Mouse (Mus musculus) small intestine, adult 2 months (tissue): ENCODE data around the gene Trex2. TPM values are rescaled to one million over a fixed set of nuclear protein-coding genes. Genes with fewer than 3 reads are reported as not detected.
A peak's percentile ranks its signal among the peaks of the same experiment; 100 is the strongest.

Source experiments
- H3K27ac ChIP-seq: fragments of 200-500 bp; 2 replicates; pipeline ENCODE4 v1.5.1; 2012; ENCODE audit warnings: low read depth, low read length, control low read depth, inconsistent platforms; ENCODE audit not compliant: insufficient read depth
- H3K27me3 ChIP-seq: fragments of 200-500 bp; 2 replicates; pipeline ENCODE4 v1.6.1; 2012; ENCODE audit warnings: mild to moderate bottlenecking, moderate library complexity, low read length, inconsistent platforms; ENCODE audit not compliant: control insufficient read depth, insufficient read depth
- H3K36me3 ChIP-seq: fragments of 200-500 bp; 2 replicates; pipeline ENCODE4 v1.6.1; 2012; ENCODE audit warnings: mild to moderate bottlenecking, low read length, control low read depth, inconsistent platforms; ENCODE audit not compliant: control insufficient read depth, insufficient read depth
- H3K4me1 ChIP-seq: fragments of 200-500 bp; 2 replicates; pipeline ENCODE4 v1.6.1; 2012; ENCODE audit warnings: low read length, inconsistent platforms, mixed read lengths; ENCODE audit not compliant: control insufficient read depth, insufficient read depth, insufficient read length
- H3K4me3 ChIP-seq: fragments of 200-500 bp; 2 replicates; pipeline ENCODE4 v1.5.1; 2012; ENCODE audit warnings: low read depth, mild to moderate bottlenecking, control low read depth, inconsistent platforms, low read length, moderate library complexity
- CTCF ChIP-seq: fragments of 200-500 bp; IDR thresholded peaks from 2 replicates; pipeline ENCODE4 v1.5.1; 2012; ENCODE audit warnings: low read depth, mild to moderate bottlenecking, control low read depth, inconsistent platforms, low read length, moderate library complexity, mixed read lengths; ENCODE audit not compliant: insufficient replicate concordance, insufficient read length; ENCODE audit errors: extremely low read depth
- POLR2A ChIP-seq: fragments of 200-500 bp; IDR thresholded peaks from 2 replicates; pipeline ENCODE4 v1.6.1; 2012; ENCODE audit warnings: low read depth, mild to moderate bottlenecking, control low read depth, inconsistent platforms, low read length, moderate library complexity
- WGBS: fragments of 180-500 bp; shearing (Covaris S2); methylation state at CpG from one replicate; pipeline ENCODE4 v1.1.7; 2018; 5-methylcytosine and 5-hydroxymethylcytosine counted together
- polyA plus RNA-seq: library from polyadenylated mRNA; depleted of rRNA; stranded (reverse); fragments of >200 nt; gene quantifications from 2 replicates; pipeline ENCODE4 v1.2.3, GENCODE M21; 2012; rRNA removed

Gene Trex2
- 2.4 and 5.4 TPM in 2 replicates for polyA plus RNA-seq

DNA sequence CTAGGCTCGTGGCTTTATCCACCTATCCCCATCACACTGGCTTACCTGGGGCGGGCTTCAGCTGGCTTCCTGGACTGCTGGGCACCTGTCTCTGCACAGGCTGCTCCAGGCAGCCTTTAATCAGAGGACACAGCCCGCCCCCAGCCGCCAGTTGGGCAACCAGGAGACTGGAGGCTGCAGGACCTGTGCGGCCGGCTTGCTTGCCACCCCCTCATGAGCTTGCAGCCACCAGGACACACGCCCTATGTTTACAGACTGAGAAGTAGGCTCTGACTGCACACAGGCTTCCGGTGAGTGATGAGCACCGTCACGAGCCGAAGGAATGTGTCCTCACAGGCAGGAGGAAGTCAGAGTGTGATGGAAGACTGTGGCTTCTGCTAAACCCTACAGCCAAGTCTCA is at the start of gene Trex2:
Trex2 (minus strand) TSS at position 93 of the 400 bp plus-strand sequence.
- TF ChIP-seq POLR2A, result no peak
- no peak for TF ChIP-seq CTCF
- 0 out of 2 replicates have a peak, but pooled peaks cover 2% of the 10 kb centered on the region for H3K36me3 ChIP-seq
- no peak within 1 kb of the TSS for H3K4me3 ChIP-seq
- peaks cover 29% of the 10 kb centered on the region for H3K4me1 ChIP-seq
- 40% methylated on average over 11 of the region's 11 CpGs for WGBS
- peak within 1 kb of the TSS; percentile 29 for H3K27ac ChIP-seq
- H3K27me3 ChIP-seq, result no peaks in the 10 kb centered on the region; the same call in 1 of the 2 replicates

DNA sequence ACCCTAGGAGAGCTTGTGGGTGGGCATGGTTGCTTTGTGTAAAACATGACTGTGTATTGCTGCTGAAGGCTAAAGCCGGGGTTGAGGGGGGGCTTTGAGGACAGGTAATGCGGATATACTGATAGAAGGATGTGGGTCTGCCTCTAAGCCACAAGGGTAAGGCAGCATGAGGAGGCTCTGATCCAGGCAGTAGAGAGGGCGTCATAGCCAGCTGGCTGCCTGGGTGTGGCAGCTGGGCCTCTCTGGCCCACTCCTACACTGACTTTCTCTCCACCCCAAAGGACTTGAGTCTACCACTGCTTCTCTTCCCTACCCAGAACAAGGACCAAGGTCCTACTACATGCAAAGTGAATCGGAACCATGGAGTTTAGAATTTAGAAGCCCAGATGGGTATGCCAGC is 49.7 kb upstream of the Trex2 start:
- WGBS, result 73% methylated on average over 4 of the region's 4 CpGs
- no peak overlapping the region for H3K27ac ChIP-seq
- peak overlapping the region; percentile 30; the same call in 1 of the 2 replicates for H3K4me3 ChIP-seq
- H3K27me3 ChIP-seq, result no peaks in the 10 kb centered on the region
- no peaks in the 10 kb centered on the region for H3K36me3 ChIP-seq
- TF ChIP-seq CTCF (no peak), POLR2A (no peak)
- no peaks in the 10 kb centered on the region for H3K4me1 ChIP-seq

DNA sequence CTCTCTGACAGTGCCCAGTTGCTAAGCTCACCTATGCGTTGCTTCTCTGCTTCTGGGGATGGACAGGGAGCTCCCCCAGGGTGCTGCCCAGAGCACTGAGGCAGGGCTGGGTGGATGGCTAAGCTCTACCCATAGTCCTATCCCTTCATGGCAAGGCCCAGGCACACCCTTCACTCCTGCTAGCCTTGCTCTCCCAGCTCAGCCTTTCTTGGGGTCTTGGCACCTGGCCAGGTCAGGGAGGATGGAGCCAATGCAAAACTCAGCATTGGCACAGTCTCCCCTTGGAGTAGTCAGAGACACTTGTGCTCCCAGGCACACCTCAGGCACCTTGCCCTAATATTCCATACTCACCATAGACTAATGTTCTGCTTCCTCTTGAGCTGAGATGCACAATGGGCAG is 48.9 kb upstream of the Trex2 start:
- Histone ChIP-seq H3K36me3 (no peaks in the 10 kb centered on the region), H3K27ac (peak overlapping the region; percentile 29), H3K27me3 (no peaks in the 10 kb centered on the region), H3K4me1 (no peaks in the 10 kb centered on the region), H3K4me3 (peak overlapping the region; percentile 50)
- WGBS, result 92% methylated on average over 1 of the region's 1 CpGs
- TF ChIP-seq CTCF, result no peak
- no peak for TF ChIP-seq POLR2A

DNA sequence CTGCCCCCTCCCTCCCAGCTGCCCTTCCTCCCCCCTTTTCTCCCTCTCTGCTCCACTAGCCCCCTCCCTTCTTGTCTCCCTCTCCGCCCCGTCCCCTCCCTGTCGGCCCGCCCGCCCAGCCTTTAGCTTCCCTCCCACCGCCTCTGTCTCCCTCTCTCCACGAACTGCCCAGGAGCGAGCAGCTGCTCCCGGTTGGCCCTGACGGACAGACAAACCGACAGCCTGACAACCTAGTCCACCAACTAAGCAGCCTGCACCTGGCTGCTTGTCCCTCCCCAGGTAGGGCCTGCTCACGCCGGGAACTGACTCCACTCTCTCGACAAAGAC is 48.3 kb upstream of the Trex2 start, which contains the start of gene Bgn:
Bgn (plus strand) TSS at position 119 of the 327 bp plus-strand sequence.
- peak within 1 kb of the TSS; percentile 50 for H3K4me3 ChIP-seq
- peak within 1 kb of the TSS; percentile 29 for H3K27ac ChIP-seq
- H3K36me3 ChIP-seq, result no peaks in the 10 kb centered on the region
- H3K27me3 ChIP-seq, result no peaks in the 10 kb centered on the region
- no peaks in the 10 kb centered on the region for H3K4me1 ChIP-seq
- 39% methylated on average over 14 of the region's 14 CpGs for WGBS
- TF ChIP-seq POLR2A, result no peak; the same call in 1 of the 2 replicates
- no peak for TF ChIP-seq CTCF

DNA sequence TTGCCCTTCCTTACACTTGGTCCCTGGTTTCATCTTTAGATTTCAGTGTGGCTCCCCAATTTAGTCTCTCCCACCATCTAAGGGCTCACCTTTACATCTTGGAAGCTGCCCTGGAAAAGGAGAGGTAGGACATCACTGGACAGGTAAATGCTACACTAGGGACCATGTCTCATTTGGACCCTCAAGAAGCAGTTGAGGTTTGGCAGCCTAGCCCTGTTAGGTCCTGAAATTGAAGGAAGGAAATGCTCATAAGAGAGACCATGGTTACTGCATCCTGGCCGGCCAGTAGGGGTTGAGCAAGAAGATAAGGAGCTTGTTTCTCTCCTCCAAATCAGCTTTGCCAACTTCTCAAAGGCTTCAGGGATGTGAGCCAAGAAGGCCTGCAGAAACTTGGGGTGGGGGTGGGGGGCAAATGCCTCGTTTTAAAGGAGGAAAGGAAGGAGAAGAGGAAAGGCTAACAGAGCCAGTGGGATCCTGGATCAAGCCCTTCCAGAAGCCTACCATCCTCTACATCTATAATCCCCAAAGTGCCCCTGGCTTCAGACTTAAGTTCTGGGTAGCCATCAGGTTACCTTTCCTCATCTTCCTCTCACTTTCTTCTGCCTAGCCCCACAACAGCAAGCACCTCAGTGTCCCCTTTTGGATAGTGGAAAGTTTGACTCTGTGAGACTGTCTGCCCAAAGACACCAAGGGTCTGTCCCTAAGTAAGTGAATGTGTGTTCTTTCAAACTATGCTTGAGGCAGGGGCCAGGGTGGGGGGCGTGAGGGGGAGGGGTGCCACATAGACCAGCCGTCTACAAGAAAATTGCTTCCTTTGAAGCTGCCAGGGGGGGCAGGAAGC is 47.7 kb upstream of the Trex2 start:
- no peaks in the 10 kb centered on the region for H3K27me3 ChIP-seq
- 52% methylated on average over 4 of the region's 4 CpGs for WGBS
- no peak overlapping the region for H3K4me3 ChIP-seq
- H3K4me1 ChIP-seq, result no peaks in the 10 kb centered on the region
- H3K27ac ChIP-seq, result no peak overlapping the region; the same call in 1 of the 2 replicates
- no peaks in the 10 kb centered on the region for H3K36me3 ChIP-seq
- TF ChIP-seq POLR2A (no peak), CTCF (no peak)

DNA sequence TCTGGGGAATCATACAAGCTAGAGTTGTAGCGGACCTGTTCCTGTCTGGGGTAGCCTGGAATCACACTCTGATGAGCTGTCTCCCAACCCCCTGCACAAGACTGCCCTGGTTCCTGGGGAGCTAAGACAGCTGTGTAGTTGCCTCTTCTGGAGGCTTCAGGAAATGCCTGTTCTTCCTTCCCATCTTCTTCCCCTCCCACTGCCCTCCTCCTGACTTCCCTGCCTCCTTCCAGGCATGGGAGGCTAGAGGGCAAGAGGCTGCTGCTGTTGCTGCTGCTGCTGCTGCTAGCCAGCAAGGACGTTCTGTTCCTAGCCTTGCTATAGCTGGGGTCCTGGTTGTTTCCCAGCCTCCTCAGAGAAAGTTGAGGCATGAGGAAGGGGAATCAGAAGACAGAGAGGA is 45.2 kb upstream of the Trex2 start:
- peak overlapping the region; percentile 65; the same call in 1 of the 2 replicates for H3K27ac ChIP-seq
- H3K36me3 ChIP-seq, result no peaks in the 10 kb centered on the region
- TF ChIP-seq POLR2A, result no peak
- H3K4me1 ChIP-seq, result peaks cover 4% of the 10 kb centered on the region; the same call in 1 of the 2 replicates
- no peak overlapping the region for H3K4me3 ChIP-seq
- 54% methylated on average over 2 of the region's 2 CpGs for WGBS
- no peaks in the 10 kb centered on the region for H3K27me3 ChIP-seq

DNA sequence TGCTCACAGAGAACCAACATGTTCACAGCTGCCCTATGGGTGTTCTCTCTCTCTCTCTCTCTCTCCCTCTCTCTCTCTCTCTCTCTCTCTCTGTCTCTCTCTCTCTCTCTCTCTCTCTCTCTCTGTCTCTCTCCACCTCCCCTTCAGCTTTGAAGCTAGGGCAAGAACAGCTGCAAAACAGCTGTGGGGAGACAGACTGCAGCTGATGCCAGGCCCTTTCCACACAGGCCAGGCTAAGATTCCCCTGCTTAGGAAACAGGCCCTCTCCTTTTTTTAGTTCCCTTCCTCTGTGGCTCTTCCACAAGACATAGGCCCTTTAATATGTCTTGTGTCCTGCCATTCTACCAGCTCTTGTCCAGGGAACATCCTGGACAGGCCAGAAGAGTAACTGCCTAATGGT is 44.5 kb upstream of the Trex2 start:
- H3K4me1 ChIP-seq, result peaks cover 4% of the 10 kb centered on the region; the same call in 1 of the 2 replicates
- H3K27me3 ChIP-seq, result no peaks in the 10 kb centered on the region
- no peak overlapping the region for H3K4me3 ChIP-seq
- no peak for TF ChIP-seq POLR2A
- no peaks in the 10 kb centered on the region for H3K36me3 ChIP-seq
- H3K27ac ChIP-seq, result 0 out of 2 replicates have a peak overlapping the region, but pooled peaks have one; percentile 15
